Mouse (Mus musculus) intestine, postnatal 0 days (tissue): ENCODE measurements around the gene Acss3. TPM values are rescaled to one million over a fixed set of nuclear protein-coding genes. Genes with fewer than 3 reads are reported as not detected.

Experiments used
- ATAC-seq: fragments of 200-750 bp; cut with Nextera tagmentation; 2 replicates; pipeline ENCODE4 v1.8.0; 2017; ENCODE audit warnings: mild to moderate bottlenecking, moderate TSS enrichment, moderate library complexity
- H3K27ac ChIP-seq: fragments of 300-500 bp; sonication (generic); 2 replicates; pipeline ENCODE4 v1.5.1; 2014; ENCODE audit warnings: mild to moderate bottlenecking, low read depth, low read length, moderate library complexity
- H3K27me3 ChIP-seq: fragments of 300-500 bp; sonication (generic); replicated peaks from 2 replicates; pipeline ENCODE4 v1.6.1; 2014; ENCODE audit warnings: low read length, mixed read lengths; ENCODE audit not compliant: control insufficient read depth, insufficient read depth
- H3K36me3 ChIP-seq: fragments of 300-500 bp; sonication (generic); 2 replicates; pipeline ENCODE4 v1.6.1; 2014; ENCODE audit warnings: mild to moderate bottlenecking, moderate library complexity; ENCODE audit not compliant: control insufficient read depth, insufficient read depth
- H3K4me1 ChIP-seq: fragments of 300-500 bp; sonication (generic); replicated peaks from 2 replicates; pipeline ENCODE4 v1.6.1; 2014; ENCODE audit warnings: antibody characterized with exemption, low read length, mixed read lengths; ENCODE audit not compliant: control insufficient read depth, insufficient read depth
- H3K4me2 ChIP-seq: fragments of 300-500 bp; sonication (generic); replicated peaks from 2 replicates; pipeline ENCODE4 v1.6.1; 2014; ENCODE audit warnings: low read depth, mild to moderate bottlenecking, moderate library complexity
- H3K4me3 ChIP-seq: fragments of 300-500 bp; sonication (generic); 2 replicates; pipeline ENCODE4 v1.5.1; 2014; ENCODE audit warnings: low read depth, low read length
- H3K9ac ChIP-seq: fragments of 300-500 bp; sonication (generic); 2 replicates; pipeline ENCODE4 v1.6.1; 2014; ENCODE audit warnings: mild to moderate bottlenecking, low read depth, low read length
- H3K9me3 ChIP-seq: fragments of 300-500 bp; sonication (generic); 2 replicates; pipeline ENCODE4 v1.6.1; 2016; ENCODE audit warnings: mixed run types; ENCODE audit not compliant: control insufficient read depth
- CTCF ChIP-seq: sonication (generic); IDR thresholded peaks from 2 replicates; pipeline ENCODE4 v1.5.1; 2016; ENCODE audit warnings: low read depth, mild to moderate bottlenecking, control low read depth, antibody characterized with exemption, moderate library complexity
- WGBS: fragments of 180-500 bp; shearing (Covaris S2); extraction: QIAGEN DNeasy Blood & Tissue Kit; methylation state at CpG from one replicate; pipeline ENCODE4 v1.1.7; 2014; 5-methylcytosine and 5-hydroxymethylcytosine counted together
- polyA plus RNA-seq: library from polyadenylated mRNA; unstranded; fragments of >200 nt; fragmentation: Nextera tagmentation; extraction: Ambion mirVana; gene quantifications from 2 replicates; pipeline ENCODE4 v1.2.1, GENCODE M21; 2015

Acss3 gene
- polyA plus RNA-seq, 1 experiment from 2014 or later, result 0.13 TPM

DNA sequence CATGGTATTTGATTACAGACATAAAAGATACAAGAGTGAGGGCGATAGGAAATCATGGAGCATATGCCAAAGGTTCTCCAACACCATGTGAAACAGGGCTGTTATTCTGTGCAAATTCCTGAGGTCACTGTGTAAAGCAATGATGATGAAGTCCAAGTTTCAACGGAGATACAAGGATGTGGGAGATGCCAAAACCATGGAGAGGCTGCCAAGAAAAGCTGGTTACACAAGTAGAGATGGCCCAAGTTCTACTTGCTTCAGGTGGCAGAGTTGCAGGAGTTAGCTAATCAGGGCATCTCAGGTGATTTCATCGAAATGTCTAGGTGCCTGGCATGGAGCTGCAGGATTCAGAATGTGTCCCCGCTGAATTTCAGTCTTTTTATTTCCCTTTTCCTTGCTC lies 84.3 kb downstream of the Acss3 start:
- 83% methylated on average over 4 of the region's 4 CpGs for WGBS
- Histone ChIP-seq H3K9ac (no peak overlapping the region), H3K4me2 (no peak overlapping the region), H3K4me1 (no peaks in the 10 kb centered on the region), H3K27ac (no peak overlapping the region), H3K27me3 (no peaks in the 10 kb centered on the region), H3K36me3 (no peaks in the 10 kb centered on the region), H3K9me3 (no peaks in the 10 kb centered on the region), H3K4me3 (no peak overlapping the region)
- TF ChIP-seq CTCF, result no peak
- no peak for ATAC-seq

DNA sequence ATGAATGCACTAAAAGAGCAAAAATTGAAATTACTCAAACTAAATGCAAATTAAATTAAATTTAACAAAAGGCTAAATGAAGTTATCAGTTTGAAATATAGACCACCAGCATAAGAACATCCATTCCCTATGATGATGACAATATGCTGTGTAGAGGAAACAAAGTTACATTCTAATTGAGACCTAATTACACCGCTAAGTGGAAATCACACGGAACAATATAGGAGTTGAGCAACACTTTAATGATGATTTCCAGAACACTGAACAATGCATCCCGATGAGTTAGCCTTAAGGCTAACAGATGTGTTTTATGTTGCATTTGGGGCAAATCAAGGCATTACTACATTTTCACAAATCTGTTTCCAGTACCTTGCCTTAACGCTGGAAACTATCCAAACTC lies 99.2 kb downstream of the Acss3 start:
- WGBS, result 87% methylated on average over 4 of the region's 4 CpGs
- H3K27me3 ChIP-seq, result no peaks in the 10 kb centered on the region
- ATAC-seq, result no peak

DNA sequence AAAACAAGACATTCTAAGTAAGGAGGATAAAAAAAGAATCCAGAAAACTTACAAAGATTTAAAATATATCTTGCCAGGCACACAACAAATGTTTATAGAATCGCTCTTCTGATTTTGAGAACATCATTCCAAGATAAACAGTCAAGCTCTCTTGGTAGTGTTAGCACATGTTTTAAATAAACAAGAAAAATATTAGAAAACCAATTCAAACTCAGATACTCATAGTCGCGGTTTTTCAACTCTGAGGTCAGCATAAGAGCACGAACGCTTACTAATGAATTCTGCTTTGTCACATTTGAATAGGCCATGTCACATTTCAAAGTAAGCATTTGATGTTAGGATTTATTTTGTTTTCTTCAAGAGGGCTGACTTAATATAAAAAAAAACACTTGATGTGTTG lies 102.3 kb downstream of the Acss3 start:
- Histone ChIP-seq H3K27me3 (no peaks in the 10 kb centered on the region), H3K9ac (no peak overlapping the region), H3K4me2 (no peak overlapping the region), H3K4me1 (no peaks in the 10 kb centered on the region), H3K9me3 (no peaks in the 10 kb centered on the region), H3K27ac (no peak overlapping the region), H3K4me3 (no peak overlapping the region), H3K36me3 (no peaks in the 10 kb centered on the region)
- ATAC-seq, result no peak
- no peak for TF ChIP-seq CTCF
- 66% methylated on average over 5 of the region's 5 CpGs for WGBS

More for the DNA sequence above, 99.2 kb downstream of the Acss3 start:
- Histone ChIP-seq H3K9me3 (no peaks in the 10 kb centered on the region), H3K36me3 (no peaks in the 10 kb centered on the region), H3K4me3 (no peak overlapping the region), H3K9ac (no peak overlapping the region), H3K4me1 (no peaks in the 10 kb centered on the region), H3K27ac (no peak overlapping the region), H3K4me2 (no peak overlapping the region)
- TF ChIP-seq CTCF, result no peak

DNA sequence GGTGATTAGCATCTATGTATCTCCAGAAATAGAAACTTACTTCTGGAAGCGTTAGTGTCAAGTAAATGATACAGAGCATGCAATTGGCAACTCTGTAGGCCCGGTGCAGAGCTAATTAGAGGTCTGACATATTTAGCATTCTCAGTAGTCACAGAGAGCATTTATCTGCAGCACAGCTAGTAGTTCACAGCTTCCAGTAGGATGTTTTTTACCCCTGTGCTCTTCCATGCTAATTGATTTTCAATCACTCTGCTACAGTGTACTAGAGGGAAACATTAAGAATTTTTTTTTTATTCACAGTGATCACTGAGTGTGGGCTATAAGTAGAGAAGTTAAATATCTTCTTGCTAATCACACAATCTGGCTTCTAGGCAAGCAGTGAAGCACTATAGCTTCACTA lies 112.3 kb downstream of the Acss3 start:
- TF ChIP-seq CTCF, result no peak
- no peaks in the 10 kb centered on the region for H3K36me3 ChIP-seq
- H3K27me3 ChIP-seq, result no peaks in the 10 kb centered on the region
- H3K4me1 ChIP-seq, result no peaks in the 10 kb centered on the region
- ATAC-seq, result no peak
- H3K4me3 ChIP-seq, result no peak overlapping the region
- H3K9ac ChIP-seq, result no peak overlapping the region
- no peak overlapping the region for H3K27ac ChIP-seq
- H3K9me3 ChIP-seq, result no peaks in the 10 kb centered on the region
- H3K4me2 ChIP-seq, result no peak overlapping the region
- WGBS, result 56% methylated on average over 2 of the region's 2 CpGs

DNA sequence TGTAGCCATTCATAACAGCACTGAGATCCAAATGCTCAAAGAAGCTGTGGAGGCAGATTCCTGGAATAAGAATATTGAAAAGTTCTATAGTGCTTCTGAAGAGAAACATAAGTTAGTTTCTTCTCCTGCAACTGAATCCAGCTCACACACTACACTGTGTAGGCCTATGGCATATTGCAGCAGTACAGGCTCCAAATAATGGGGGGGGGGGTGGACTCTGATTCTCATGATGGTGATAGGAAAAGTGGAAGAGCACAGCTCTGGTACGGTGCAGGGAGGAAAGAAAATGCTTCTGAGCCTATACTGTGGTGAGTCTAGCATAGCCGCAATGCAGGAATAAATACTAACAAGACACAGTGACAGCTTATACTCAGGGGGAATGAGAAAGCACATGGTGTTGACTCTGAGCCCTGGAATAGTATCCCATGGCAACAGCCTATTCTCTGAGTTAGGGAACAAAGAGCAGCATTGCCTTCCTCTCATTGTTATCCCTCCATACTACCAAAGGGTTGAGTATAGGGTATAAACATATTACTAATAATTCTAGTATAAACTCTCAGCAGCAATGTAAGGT lies 125.3 kb downstream of the Acss3 start:
- Histone ChIP-seq H3K9me3 (no peaks in the 10 kb centered on the region), H3K4me1 (no peaks in the 10 kb centered on the region), H3K27ac (no peak overlapping the region), H3K4me3 (no peak overlapping the region), H3K4me2 (no peak overlapping the region), H3K27me3 (no peaks in the 10 kb centered on the region), H3K9ac (no peak overlapping the region), H3K36me3 (no peaks in the 10 kb centered on the region)
- no peak for TF ChIP-seq CTCF
- WGBS, result 84% methylated on average over 2 of the region's 2 CpGs
- no peak for ATAC-seq

DNA sequence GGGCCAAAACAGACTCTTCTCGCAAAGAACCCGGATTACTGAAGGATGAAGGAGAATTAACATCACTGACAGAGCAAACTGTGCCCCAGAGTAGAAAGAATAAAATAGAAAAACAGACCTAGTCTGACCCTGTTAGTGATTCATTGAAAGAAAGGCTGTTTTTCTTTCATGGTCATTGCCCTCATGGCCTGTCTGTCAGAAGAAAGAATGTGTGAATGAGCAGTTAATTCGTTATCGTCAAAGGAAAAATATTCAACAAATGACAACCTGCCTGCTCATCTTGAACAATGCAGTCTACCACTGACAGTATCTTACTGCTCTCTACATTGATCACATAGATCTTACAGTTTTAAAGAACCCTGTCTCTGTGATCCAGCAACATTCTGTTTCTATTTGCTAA lies 134.0 kb downstream of the Acss3 start:
- no peaks in the 10 kb centered on the region for H3K36me3 ChIP-seq
- H3K9ac ChIP-seq, result no peak overlapping the region
- no peak overlapping the region for H3K4me2 ChIP-seq
- 83% methylated on average over 4 of the region's 4 CpGs for WGBS
- no peaks in the 10 kb centered on the region for H3K9me3 ChIP-seq
- ATAC-seq, result no peak
- H3K4me3 ChIP-seq, result no peak overlapping the region
- H3K27ac ChIP-seq, result no peak overlapping the region
- H3K27me3 ChIP-seq, result no peaks in the 10 kb centered on the region
- no peaks in the 10 kb centered on the region for H3K4me1 ChIP-seq
- no peak for TF ChIP-seq CTCF
